Mouse (Mus musculus) CH12.LX (cell line): ENCODE measurements around the gene Rasgef1a. TPM values are rescaled to one million over a fixed set of nuclear protein-coding genes. Genes with fewer than 3 reads are reported as not detected.
A peak's percentile ranks its signal among the peaks of the same experiment; 100 is the strongest.

Source experiments
- DNase-seq: peaks from one replicate; pipeline ENCODE4 v3.0.0-alpha.2; 2013; ENCODE audit errors: extremely low read depth
- H3K27ac ChIP-seq: 2 replicates; pipeline ENCODE4 v1.5.1; 2012; ENCODE audit warnings: low read depth, mild to moderate bottlenecking, control low read depth, moderate library complexity; ENCODE audit not compliant: insufficient read depth
- H3K27me3 ChIP-seq: replicated peaks from 2 replicates; pipeline ENCODE3; 2012; ENCODE audit warnings: inconsistent platforms
- H3K36me3 ChIP-seq, 2 experiments: replicated peaks in 1 of 2; 2 replicates each; pipeline versions ENCODE3 to v1.6.1; 2012; ENCODE audit warnings: inconsistent platforms in 1 of 2, low read length in 1 of 2, mild to moderate bottlenecking in 1 of 2, mixed read lengths in 1 of 2, moderate library complexity in 1 of 2; ENCODE audit not compliant: control insufficient read depth in 1 of 2, insufficient read depth in 1 of 2
- H3K4me1 ChIP-seq, 2 experiments: 2 replicates each; pipeline ENCODE4 v1.6.1; 2012; ENCODE audit warnings: inconsistent platforms in 1 of 2, moderate library complexity in 1 of 2; ENCODE audit not compliant: insufficient read depth in 2 of 2, control insufficient read depth in 1 of 2
- H3K4me2 ChIP-seq: 2 replicates; pipeline ENCODE4 v1.6.1; 2012; ENCODE audit warnings: low read depth, mild to moderate bottlenecking, control low read depth; ENCODE audit not compliant: poor library complexity, insufficient read depth, severe bottlenecking
- H3K4me3 ChIP-seq, 3 experiments: fragments of 150-350 bp in 1 of 3; sonication (generic) in 1 of 3; replicated peaks in 1 of 3; 2 replicates each; pipeline versions ENCODE3 to v1.5.1; 2011 to 2012; ENCODE audit warnings: low read depth in 2 of 3, low read length in 2 of 3, mild to moderate bottlenecking in 2 of 3, moderate library complexity in 2 of 3, control low read depth in 1 of 3, improper control_type of control experiment in 1 of 3, inconsistent platforms in 1 of 3, mixed read lengths in 1 of 3; ENCODE audit not compliant: poor library complexity in 1 of 3
- H3K79me2 ChIP-seq: replicated peaks from 2 replicates; pipeline ENCODE4 v1.6.1; 2012; ENCODE audit warnings: mild to moderate bottlenecking, moderate library complexity; ENCODE audit not compliant: control insufficient read depth, poor library complexity, insufficient read depth, severe bottlenecking; ENCODE audit errors: extremely low read depth
- H3K9ac ChIP-seq: 2 replicates; pipeline ENCODE4 v1.6.1; 2012; ENCODE audit warnings: low read depth, mild to moderate bottlenecking, control low read depth, moderate library complexity; ENCODE audit not compliant: insufficient read depth
- H3K9me3 ChIP-seq: replicated peaks from 2 replicates; pipeline ENCODE3; 2012; ENCODE audit warnings: low read length, inconsistent platforms, mixed read lengths
- CHD1 ChIP-seq: IDR thresholded peaks from 2 replicates; pipeline ENCODE4 v1.6.1; 2012; ENCODE audit warnings: low read depth, low read length, improper control_type of control experiment, inconsistent platforms
- CTCF ChIP-seq, 2 experiments: IDR thresholded peaks in 1 of 2; conservative IDR thresholded peaks in 1 of 2; 2 replicates each; pipeline ENCODE4 v1.5.1; 2011 to 2012; ENCODE audit warnings: low read depth in 2 of 2, low read length in 2 of 2, improper control_type of control experiment in 1 of 2, inconsistent platforms in 1 of 2, mild to moderate bottlenecking in 1 of 2, moderate library complexity in 1 of 2
- EP300 ChIP-seq: IDR thresholded peaks from 2 replicates; pipeline ENCODE4 v1.6.1; 2011; ENCODE audit warnings: low read length, improper control_type of control experiment
- ETS1 ChIP-seq: conservative IDR thresholded peaks from 2 replicates; pipeline ENCODE4 v1.6.1; 2012; ENCODE audit warnings: low read depth, mild to moderate bottlenecking, inconsistent platforms, low read length, improper control_type of control experiment, moderate library complexity
- GABPA ChIP-seq: IDR thresholded peaks from 2 replicates; pipeline ENCODE4 v1.6.1; 2012; ENCODE audit warnings: low read depth, low read length, improper control_type of control experiment, inconsistent platforms; ENCODE audit not compliant: insufficient replicate concordance
- JUN ChIP-seq: IDR thresholded peaks from 2 replicates; pipeline ENCODE4 v1.6.1; 2011; ENCODE audit warnings: low read depth, mild to moderate bottlenecking, low read length, improper control_type of control experiment, moderate library complexity; ENCODE audit not compliant: insufficient read depth
- KAT2A ChIP-seq: IDR thresholded peaks from 2 replicates; pipeline ENCODE4 v1.6.1; 2012; ENCODE audit warnings: low read length, improper control_type of control experiment, inconsistent platforms; ENCODE audit not compliant: insufficient replicate concordance
- MAFK ChIP-seq: IDR thresholded peaks from 2 replicates; pipeline ENCODE4 v1.6.1; 2011; ENCODE audit warnings: low read length, improper control_type of control experiment; ENCODE audit not compliant: insufficient replicate concordance
- MEF2A ChIP-seq: IDR thresholded peaks from 2 replicates; pipeline ENCODE4 v1.6.1; 2014; ENCODE audit warnings: low read depth, mild to moderate bottlenecking, inconsistent platforms, low read length, improper control_type of control experiment, borderline replicate concordance
- NRF1 ChIP-seq: IDR thresholded peaks from 2 replicates; pipeline ENCODE4 v1.6.1; 2014; ENCODE audit warnings: low read depth, mild to moderate bottlenecking, inconsistent platforms, low read length, improper control_type of control experiment, moderate library complexity
- PAX5 ChIP-seq: IDR thresholded peaks from 2 replicates; pipeline ENCODE4 v1.6.1; 2012; ENCODE audit warnings: low read length, inconsistent platforms, mixed read lengths
- SIN3A ChIP-seq: IDR thresholded peaks from 2 replicates; pipeline ENCODE4 v1.6.1; 2012; ENCODE audit warnings: low read length, improper control_type of control experiment, inconsistent platforms
- TBP ChIP-seq: conservative IDR thresholded peaks from 2 replicates; pipeline ENCODE4 v1.6.1; 2011; ENCODE audit warnings: low read depth, low read length, improper control_type of control experiment
- USF1 ChIP-seq: IDR thresholded peaks from 2 replicates; pipeline ENCODE4 v1.6.1; 2014; ENCODE audit warnings: low read depth, mild to moderate bottlenecking, inconsistent platforms, low read length, improper control_type of control experiment
- ZNF384 ChIP-seq: IDR thresholded peaks from 2 replicates; pipeline ENCODE4 v1.6.1; 2012; ENCODE audit warnings: low read depth, low read length, improper control_type of control experiment, inconsistent platforms
- dilution Hi-C: fragments of 300-500 bp; cut with MboI; formaldehyde crosslinking; loops from 2 replicates; pipeline ENCODE4 v1.14.3; 2020; ENCODE audit warnings: low sequenced_read_pairs; ENCODE audit not compliant: extremely low pct_unique_long_range_greater_than_20kb, extremely low pct_ligation_motif_present
- in situ Hi-C: fragments of 300-500 bp; cut with MboI; formaldehyde crosslinking; loops from 3 replicates; pipeline ENCODE4 v1.14.3; 2019; ENCODE audit warnings: low sequenced_read_pairs, low pct_ligation_motif_present, low pct_unique_long_range_greater_than_20kb, mixed read lengths
- polyA plus RNA-seq: library from polyadenylated mRNA; unstranded; fragments of >175 nt; gene quantifications from 2 replicates; pipeline ENCODE4 v1.2.1, GENCODE M21; 2012; ENCODE audit warnings: low read depth; ENCODE audit not compliant: insufficient read length
- total RNA-seq, 2 experiments: library from RNA; depleted of rRNA; stranded (reverse); fragments of 300-350 nt in 1 of 2; fragments of >200 nt in 1 of 2; gene quantifications; 2 replicates each; pipeline ENCODE4 v1.2.3; 2012 to 2014

Rasgef1a gene
- total and polyA plus RNA-seq, 3 experiments, result 0.13 TPM; not detected in 2

DNA sequence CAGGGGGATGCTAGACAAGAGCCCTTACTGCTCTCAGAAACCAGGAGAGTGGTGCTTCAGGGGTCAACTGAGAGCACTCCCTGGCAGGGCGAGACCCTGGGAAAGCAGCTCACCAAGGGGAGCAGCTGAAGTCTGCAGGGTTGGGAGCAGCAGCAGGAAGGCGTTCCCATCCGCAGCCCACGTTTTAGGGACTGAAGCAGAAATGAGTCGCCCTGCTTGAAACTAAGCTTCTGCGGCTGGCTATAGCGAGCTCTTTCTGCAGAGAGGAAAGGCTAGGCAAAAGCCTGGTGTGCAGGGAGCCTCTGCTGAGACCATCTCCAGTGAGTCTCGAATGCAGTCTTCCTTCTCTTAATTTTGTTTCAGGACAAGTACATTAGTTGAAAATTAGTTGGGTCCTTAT, 19.3 kb upstream of the Rasgef1a start:
- in situ Hi-C loops, result no loop called here
- Histone ChIP-seq H3K36me3 (no peaks in the 10 kb centered on the region), H3K9me3 (peaks cover 6% of the 10 kb centered on the region), H3K27me3 (peaks cover 87% of the 10 kb centered on the region), H3K4me1 (peaks cover 0 to 5% of the 10 kb centered on the region in 2 experiments; a peak in 2 of 4 replicates), H3K79me2 (no peaks in the 10 kb centered on the region), H3K4me3 (no peak overlapping the region), H3K4me2 (no peak overlapping the region), H3K27ac (no peak overlapping the region), H3K9ac (no peak overlapping the region)
- dilution Hi-C loops, result no loop called here
- TF ChIP-seq SIN3A (no peak), PAX5 (no peak), ZNF384 (no peak), NRF1 (no peak), ETS1 (no peak), CTCF (conservative IDR thresholded peaks at IDR 0.05 in 1 of 2, IDR thresholded peaks at IDR 0.05 in 1 of 2; ENCODE audit: low read depth in 2 of 2, low read length in 2 of 2) (no peak), GABPA (no peak), EP300 (no peak), CHD1 (no peak), MAFK (no peak), USF1 (no peak), JUN (no peak), MEF2A (no peak), TBP (no peak)
- DNase-seq, result no peak

DNA sequence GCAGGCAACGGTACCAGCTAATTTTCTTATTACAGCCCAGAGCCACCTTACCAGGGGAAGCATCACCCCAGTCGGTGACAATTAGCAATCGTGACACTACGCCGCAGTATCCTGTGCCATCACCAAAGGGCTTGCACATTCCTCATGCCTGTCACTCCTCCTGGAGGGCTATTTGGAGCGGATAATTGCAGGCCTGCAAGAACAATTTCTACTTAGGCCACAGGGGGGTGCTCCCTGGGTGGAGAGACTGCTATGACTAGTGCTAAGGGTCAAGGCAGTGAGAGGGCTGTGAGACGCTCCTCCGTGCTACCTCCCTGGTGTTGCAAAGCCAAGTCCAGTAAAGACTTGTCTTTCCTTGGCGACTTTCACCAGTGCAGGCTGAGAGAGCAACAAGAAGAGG, 16.1 kb upstream of the Rasgef1a start:
- TF ChIP-seq TBP (no peak), KAT2A (no peak), MAFK (no peak), CTCF (conservative IDR thresholded peaks at IDR 0.05 in 1 of 2, IDR thresholded peaks at IDR 0.05 in 1 of 2; ENCODE audit: low read depth in 2 of 2, low read length in 2 of 2) (peak in 1 of 2 experiments; percentile 33; a peak in 2 of 4 replicates)
- TF ChIP-seq, all 38 proteins: peak for 1
- no peaks in the 10 kb centered on the region for H3K36me3 ChIP-seq
- peaks cover 0 to 5% of the 10 kb centered on the region in 2 experiments; a peak in 2 of 4 replicates for H3K4me1 ChIP-seq
- H3K27me3 ChIP-seq, result peaks cover 82% of the 10 kb centered on the region
- H3K79me2 ChIP-seq, result no peaks in the 10 kb centered on the region
- no peak overlapping the region for H3K27ac ChIP-seq
- no peak overlapping the region for H3K9ac ChIP-seq
- in situ Hi-C loops, result no loop called here
- no peak overlapping the region for H3K4me3 ChIP-seq
- no peak overlapping the region for H3K4me2 ChIP-seq
- dilution Hi-C loops, result no loop called here
- H3K9me3 ChIP-seq, result peaks cover 6% of the 10 kb centered on the region
- no peak for DNase-seq
